Mouse (Mus musculus) kidney, adult 2 months (tissue): ENCODE data around the gene Ggn.

Source experiments
- CTCF ChIP-seq: fragments of 200-500 bp; conservative IDR thresholded peaks from 2 replicates; pipeline ENCODE4 v1.5.1; 2011; ENCODE audit warnings: low read depth, mild to moderate bottlenecking, control low read depth, low read length, moderate library complexity, mixed read lengths; ENCODE audit not compliant: insufficient read depth, insufficient read length
- POLR2A ChIP-seq: fragments of 200-500 bp; IDR thresholded peaks from one replicate; pipeline ENCODE4 v1.6.1; 2011; ENCODE audit warnings: low read depth, low read length, control low read depth

DNA sequence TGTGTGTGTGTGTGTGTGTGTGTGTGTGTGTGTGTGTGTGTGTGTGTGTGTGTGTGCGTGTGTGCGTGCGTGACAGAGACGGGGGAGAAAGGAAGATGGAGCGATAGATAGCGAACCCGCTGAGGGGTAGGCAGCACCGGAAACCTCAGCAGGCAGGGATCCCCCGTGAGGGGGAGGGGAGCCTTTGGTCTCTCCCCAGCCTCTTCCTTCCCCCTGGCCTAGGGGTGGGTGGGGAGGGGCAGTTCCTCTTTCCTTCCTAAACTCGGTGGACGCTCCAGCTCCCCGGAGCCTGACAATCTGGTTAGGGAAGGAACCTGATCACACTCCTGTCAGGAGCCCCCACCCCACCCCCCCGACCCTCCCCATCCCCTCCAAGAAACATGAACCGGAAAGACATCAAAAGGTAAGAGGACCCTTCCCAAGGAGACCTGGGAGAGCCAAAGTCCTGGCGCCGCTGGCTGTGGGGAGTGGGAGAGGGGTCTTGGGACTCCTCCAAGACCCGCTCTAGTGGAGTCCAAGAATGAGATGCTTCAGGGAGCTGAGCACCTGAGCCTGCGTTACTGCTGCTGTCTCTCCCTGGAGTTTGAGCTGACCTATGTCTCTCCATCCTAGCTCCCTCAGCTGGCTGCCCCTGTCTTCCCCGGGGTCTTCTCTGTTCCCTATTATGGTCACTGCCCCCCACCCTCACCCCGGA, 35.2 kb upstream of the Ggn start, which contains the start of gene Rasgrp4:
- TF ChIP-seq CTCF (no peak), POLR2A (no peak)
